Mouse (Mus musculus): ENCODE data around the gene Ssh2. TPM values are rescaled to one million over a fixed set of nuclear protein-coding genes. Genes with fewer than 3 reads are reported as not detected.

The Ssh2 gene
- polyA plus RNA-seq, 1 experiment = not detected

- TF ChIP-seq CTCF (IDR thresholded peaks at IDR 0.05; ENCODE audit: insufficient read depth, low read depth, low read length) (no peak), POLR2A (IDR thresholded peaks at IDR 0.05; ENCODE audit: insufficient read depth, low read depth, low read length) (no peak)
- H3K4me3 ChIP-seq (ENCODE audit: insufficient read depth, low read depth, low read length) = no peak overlapping the region
- H3K4me1 ChIP-seq (ENCODE audit: control insufficient read depth, insufficient read depth, low read length) = peaks cover 48% of the 10 kb centered on the region
- WGBS = 74% methylated on average over 7 of the region's 7 CpGs
- H3K27ac ChIP-seq (ENCODE audit: insufficient read depth, low read depth, low read length) = no peak overlapping the region
These were observed 283.3 kb downstream of the Ssh2 start for GRCm38 (mm10) chr11:77499354-77499753.

DNA sequence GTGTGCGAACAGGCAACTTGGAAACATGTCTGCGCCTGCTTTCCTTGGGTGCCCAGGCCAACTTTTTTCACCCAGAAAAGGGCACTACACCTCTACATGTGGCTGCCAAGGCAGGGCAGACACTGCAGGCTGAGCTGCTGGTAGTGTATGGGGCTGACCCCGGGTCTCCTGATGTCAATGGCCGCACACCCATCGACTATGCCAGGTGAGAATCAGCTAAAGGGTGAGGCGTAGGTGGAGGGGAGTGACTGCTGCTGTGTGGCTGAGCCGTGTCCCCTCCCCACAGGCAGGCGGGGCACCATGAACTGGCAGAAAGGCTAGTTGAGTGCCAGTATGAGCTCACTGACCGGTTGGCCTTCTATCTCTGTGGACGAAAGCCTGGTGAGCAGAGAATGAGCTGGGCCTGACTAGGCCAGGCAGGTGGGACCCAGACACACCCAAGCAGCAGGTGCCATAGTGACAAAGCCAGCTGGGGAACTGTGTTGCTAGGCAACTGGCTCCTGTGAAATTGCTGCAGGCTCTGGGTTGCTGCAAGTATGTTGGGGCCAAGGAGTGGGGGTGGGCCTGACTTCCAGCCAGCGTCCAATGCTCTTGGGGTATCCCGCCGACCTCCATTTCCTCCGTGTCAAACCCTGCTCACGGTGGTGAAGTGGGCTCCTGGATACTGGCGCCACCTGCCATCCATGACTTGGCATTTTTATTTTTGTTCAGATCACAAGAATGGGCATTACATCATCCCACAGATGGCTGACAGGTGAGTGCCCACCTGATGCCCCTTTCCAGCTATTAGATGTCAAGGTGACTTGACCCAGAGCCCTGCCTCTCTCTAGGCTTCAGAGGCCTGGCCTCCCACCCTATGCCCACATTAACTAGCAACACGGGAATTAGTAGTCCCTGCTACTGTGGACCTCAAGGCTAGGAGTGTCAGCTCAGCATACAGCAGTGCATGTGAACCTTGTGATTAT lies 284.6 kb downstream of the Ssh2 start:
- peak; percentile 15; the same call in 1 of the 2 replicates for TF ChIP-seq CTCF (IDR thresholded peaks at IDR 0.05; ENCODE audit: insufficient read depth, low read depth, low read length)
- TF ChIP-seq POLR2A (IDR thresholded peaks at IDR 0.05; ENCODE audit: insufficient read depth, low read depth, low read length) = no peak
- 60% methylated on average over 17 of the region's 17 CpGs for WGBS
- H3K4me3 ChIP-seq (ENCODE audit: insufficient read depth, low read depth, low read length) = no peak overlapping the region
- H3K27ac ChIP-seq (ENCODE audit: insufficient read depth, low read depth, low read length) = no peak overlapping the region
- H3K4me1 ChIP-seq (ENCODE audit: control insufficient read depth, insufficient read depth, low read length) = peaks cover 41% of the 10 kb centered on the region

DNA sequence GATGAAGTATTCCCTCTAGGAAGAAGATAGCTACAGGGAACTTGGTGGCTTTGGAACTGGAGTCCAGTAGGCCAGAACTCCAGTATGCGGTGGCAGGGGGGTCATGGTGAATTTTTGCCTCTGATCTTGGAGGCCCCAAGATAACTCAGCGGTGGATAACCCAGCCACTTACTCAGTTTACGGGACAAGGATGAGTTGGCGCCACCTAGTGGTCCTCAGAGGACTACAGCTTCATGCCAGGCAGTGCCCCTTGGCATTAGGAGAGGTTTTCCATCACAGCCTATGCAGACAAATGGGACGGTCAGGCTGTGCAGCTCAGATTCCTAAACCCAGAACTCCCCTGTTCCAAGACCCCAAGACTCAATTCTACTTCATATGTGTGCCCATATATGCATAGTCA lies 285.3 kb downstream of the Ssh2 start:
- Histone ChIP-seq H3K4me1 (ENCODE audit: control insufficient read depth, insufficient read depth, low read length) (peaks cover 38% of the 10 kb centered on the region), H3K27ac (ENCODE audit: insufficient read depth, low read depth, low read length) (no peak overlapping the region), H3K4me3 (ENCODE audit: insufficient read depth, low read depth, low read length) (no peak overlapping the region)
- WGBS = 8% methylated on average over 5 of the region's 5 CpGs
- no peak for TF ChIP-seq POLR2A (IDR thresholded peaks at IDR 0.05; ENCODE audit: insufficient read depth, low read depth, low read length)
- peak; percentile 79 for TF ChIP-seq CTCF (IDR thresholded peaks at IDR 0.05; ENCODE audit: insufficient read depth, low read depth, low read length)

DNA sequence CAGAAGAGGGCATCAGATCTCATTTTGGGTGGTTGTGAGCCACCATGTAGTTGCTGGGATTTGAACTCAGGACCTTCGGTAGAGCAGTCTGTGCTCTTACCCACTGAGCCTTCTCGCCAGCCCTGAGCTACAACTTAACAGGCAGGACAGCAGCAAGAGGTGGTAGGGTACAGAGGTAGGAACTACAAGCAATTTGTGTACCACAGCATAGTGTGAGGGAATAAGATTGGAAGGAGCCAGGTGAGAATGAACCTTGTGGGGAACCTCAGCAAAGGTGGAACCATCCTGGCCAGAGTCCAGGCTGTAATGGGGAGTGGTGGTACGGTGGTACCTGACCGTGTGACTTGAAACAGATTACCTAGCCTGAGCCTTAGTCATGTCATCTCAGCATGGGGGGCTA lies 285.9 kb downstream of the Ssh2 start:
- H3K4me1 ChIP-seq (ENCODE audit: control insufficient read depth, insufficient read depth, low read length) = peaks cover 35% of the 10 kb centered on the region
- 95% methylated on average over 4 of the region's 4 CpGs for WGBS
- H3K4me3 ChIP-seq (ENCODE audit: insufficient read depth, low read depth, low read length) = no peak overlapping the region
- TF ChIP-seq CTCF (IDR thresholded peaks at IDR 0.05; ENCODE audit: insufficient read depth, low read depth, low read length) (no peak), POLR2A (IDR thresholded peaks at IDR 0.05; ENCODE audit: insufficient read depth, low read depth, low read length) (no peak)
- no peak overlapping the region for H3K27ac ChIP-seq (ENCODE audit: insufficient read depth, low read depth, low read length)

DNA sequence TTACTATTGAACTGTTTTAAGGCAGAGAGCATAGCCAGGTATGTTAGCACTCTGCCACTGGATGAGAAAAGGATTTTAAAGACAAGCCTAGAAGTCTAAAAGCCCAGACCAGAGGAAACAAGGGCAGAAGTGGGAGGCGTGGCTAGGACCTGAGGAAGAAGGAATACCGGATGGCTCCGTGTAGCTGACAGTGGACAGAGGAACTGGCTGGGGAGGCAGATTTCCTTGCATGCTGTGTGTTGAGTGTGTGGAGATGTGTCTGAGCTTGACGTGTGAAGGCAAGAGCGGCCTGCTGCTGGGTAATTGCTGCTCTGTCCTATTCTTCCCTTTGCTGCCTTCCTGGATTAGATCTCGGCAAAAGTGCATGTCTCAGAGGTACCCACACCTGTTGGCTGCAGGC lies 286.4 kb downstream of the Ssh2 start:
- H3K4me1 ChIP-seq (ENCODE audit: control insufficient read depth, insufficient read depth, low read length) = peaks cover 30% of the 10 kb centered on the region
- TF ChIP-seq POLR2A (IDR thresholded peaks at IDR 0.05; ENCODE audit: insufficient read depth, low read depth, low read length) (no peak), CTCF (IDR thresholded peaks at IDR 0.05; ENCODE audit: insufficient read depth, low read depth, low read length) (no peak)
- H3K27ac ChIP-seq (ENCODE audit: insufficient read depth, low read depth, low read length) = no peak overlapping the region
- no peak overlapping the region for H3K4me3 ChIP-seq (ENCODE audit: insufficient read depth, low read depth, low read length)
- WGBS = 80% methylated on average over 6 of the region's 6 CpGs

GRCm38 (mm10) chr11:77503511-77503910 lies 287.4 kb downstream of the Ssh2 start:
- Histone ChIP-seq H3K27ac (ENCODE audit: insufficient read depth, low read depth, low read length) (no peak overlapping the region), H3K4me1 (ENCODE audit: control insufficient read depth, insufficient read depth, low read length) (peaks cover 25% of the 10 kb centered on the region), H3K4me3 (ENCODE audit: insufficient read depth, low read depth, low read length) (no peak overlapping the region)
- TF ChIP-seq CTCF (IDR thresholded peaks at IDR 0.05; ENCODE audit: insufficient read depth, low read depth, low read length) = no peak
- TF ChIP-seq POLR2A (IDR thresholded peaks at IDR 0.05; ENCODE audit: insufficient read depth, low read depth, low read length) = no peak
- 52% methylated on average over 3 of the region's 3 CpGs for WGBS

GRCm38 (mm10) chr11:77504377-77504776 lies 288.3 kb downstream of the Ssh2 start:
- Histone ChIP-seq H3K4me3 (ENCODE audit: insufficient read depth, low read depth, low read length) (no peak overlapping the region), H3K27ac (ENCODE audit: insufficient read depth, low read depth, low read length) (no peak overlapping the region), H3K4me1 (ENCODE audit: control insufficient read depth, insufficient read depth, low read length) (peaks cover 25% of the 10 kb centered on the region)
- WGBS = 93% methylated on average over 19 of the region's 19 CpGs
- TF ChIP-seq CTCF (IDR thresholded peaks at IDR 0.05; ENCODE audit: insufficient read depth, low read depth, low read length) (no peak), POLR2A (IDR thresholded peaks at IDR 0.05; ENCODE audit: insufficient read depth, low read depth, low read length) (no peak)

DNA sequence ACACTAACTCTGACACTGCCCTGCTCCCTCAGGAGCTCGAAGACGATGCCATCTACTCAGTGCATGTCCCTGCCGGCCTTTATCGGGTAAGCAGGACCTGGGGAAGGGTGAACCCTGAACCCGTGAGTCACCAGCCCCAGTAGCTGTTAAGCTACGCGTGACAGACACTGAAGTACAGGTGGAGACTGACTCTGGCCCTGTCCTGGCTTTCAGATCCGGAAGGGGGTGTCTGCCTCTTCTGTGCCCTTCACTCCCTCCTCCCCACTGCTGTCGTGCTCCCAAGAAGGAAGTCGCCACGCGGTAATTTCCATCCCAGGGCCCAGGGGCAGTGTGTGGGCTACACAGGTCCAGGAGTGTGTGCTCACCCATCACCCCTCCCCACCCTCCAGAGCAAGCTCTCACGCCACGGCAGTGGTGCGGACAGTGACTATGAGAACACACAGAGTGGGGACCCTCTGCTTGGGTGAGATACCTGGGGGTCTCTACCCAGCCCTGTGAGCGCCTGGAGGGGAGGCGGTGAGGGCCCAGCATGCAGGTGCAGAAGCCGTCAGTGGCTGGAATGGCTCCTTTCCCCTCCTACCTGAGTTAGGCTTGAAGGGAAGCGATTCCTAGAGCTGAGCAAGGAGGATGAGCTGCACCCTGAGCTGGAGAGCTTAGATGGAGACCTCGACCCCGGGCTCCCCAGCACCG lies 289.3 kb downstream of the Ssh2 start:
- no peak for TF ChIP-seq POLR2A (IDR thresholded peaks at IDR 0.05; ENCODE audit: insufficient read depth, low read depth, low read length)
- TF ChIP-seq CTCF (IDR thresholded peaks at IDR 0.05; ENCODE audit: insufficient read depth, low read depth, low read length) = no peak
- H3K4me3 ChIP-seq (ENCODE audit: insufficient read depth, low read depth, low read length) = no peak overlapping the region
- WGBS = 86% methylated on average over 22 of the region's 22 CpGs
- no peak overlapping the region for H3K27ac ChIP-seq (ENCODE audit: insufficient read depth, low read depth, low read length)
- peaks cover 21% of the 10 kb centered on the region for H3K4me1 ChIP-seq (ENCODE audit: control insufficient read depth, insufficient read depth, low read length)

DNA sequence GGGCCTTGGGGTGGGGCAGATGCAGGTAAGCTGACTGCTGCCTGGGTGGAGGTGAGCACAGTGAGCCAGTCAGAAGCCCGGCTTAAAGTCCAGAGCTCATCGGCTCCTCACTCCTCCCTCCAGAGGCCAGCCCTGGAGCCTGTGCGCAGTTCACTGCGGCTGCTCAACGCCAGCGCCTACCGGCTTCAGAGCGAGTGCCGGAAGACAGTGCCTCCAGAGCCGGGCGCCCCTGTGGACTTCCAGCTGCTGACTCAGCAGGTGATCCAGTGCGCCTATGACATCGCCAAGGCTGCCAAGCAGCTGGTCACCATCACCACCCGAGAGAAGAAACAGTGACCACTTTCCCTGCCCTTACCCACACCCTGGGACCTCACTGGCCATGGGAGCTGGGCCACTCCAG lies 290.2 kb downstream of the Ssh2 start:
- TF ChIP-seq POLR2A (IDR thresholded peaks at IDR 0.05; ENCODE audit: insufficient read depth, low read depth, low read length) (no peak), CTCF (IDR thresholded peaks at IDR 0.05; ENCODE audit: insufficient read depth, low read depth, low read length) (no peak)
- Histone ChIP-seq H3K4me3 (ENCODE audit: insufficient read depth, low read depth, low read length) (no peak overlapping the region), H3K4me1 (ENCODE audit: control insufficient read depth, insufficient read depth, low read length) (peaks cover 15% of the 10 kb centered on the region), H3K27ac (ENCODE audit: insufficient read depth, low read depth, low read length) (no peak overlapping the region)
- 79% methylated on average over 14 of the region's 14 CpGs for WGBS
